Mouse (Mus musculus): Measurements from ENCODE around the gene Lpin1.

- no peak for TF ChIP-seq POLR2A (IDR thresholded peaks at IDR 0.05; ENCODE audit: extremely low read depth, insufficient read depth, low read length)
- TF ChIP-seq CTCF (IDR thresholded peaks at IDR 0.05; ENCODE audit: extremely low read depth, insufficient read depth, low read length), result no peak
Observed at GRCm38 (mm10) chr12:16633235-16633634, 22.5 kb upstream of the Lpin1 start.

Data from cortical plate, adult 2 months (tissue).